Mouse (Mus musculus): Measurements from ENCODE around the gene Tmem189. TPM values are rescaled to one million over a fixed set of nuclear protein-coding genes. Genes with fewer than 3 reads are reported as not detected.
"Not testable (repeated sequence)": the region's sequence is repeated elsewhere in the genome, so short reads cannot be mapped to it uniquely, and the experiment has no call there.

Gene Tmem189
- total RNA-seq, 2 experiments from 2014 or later = 43.3 to 44.4 TPM

DNA sequence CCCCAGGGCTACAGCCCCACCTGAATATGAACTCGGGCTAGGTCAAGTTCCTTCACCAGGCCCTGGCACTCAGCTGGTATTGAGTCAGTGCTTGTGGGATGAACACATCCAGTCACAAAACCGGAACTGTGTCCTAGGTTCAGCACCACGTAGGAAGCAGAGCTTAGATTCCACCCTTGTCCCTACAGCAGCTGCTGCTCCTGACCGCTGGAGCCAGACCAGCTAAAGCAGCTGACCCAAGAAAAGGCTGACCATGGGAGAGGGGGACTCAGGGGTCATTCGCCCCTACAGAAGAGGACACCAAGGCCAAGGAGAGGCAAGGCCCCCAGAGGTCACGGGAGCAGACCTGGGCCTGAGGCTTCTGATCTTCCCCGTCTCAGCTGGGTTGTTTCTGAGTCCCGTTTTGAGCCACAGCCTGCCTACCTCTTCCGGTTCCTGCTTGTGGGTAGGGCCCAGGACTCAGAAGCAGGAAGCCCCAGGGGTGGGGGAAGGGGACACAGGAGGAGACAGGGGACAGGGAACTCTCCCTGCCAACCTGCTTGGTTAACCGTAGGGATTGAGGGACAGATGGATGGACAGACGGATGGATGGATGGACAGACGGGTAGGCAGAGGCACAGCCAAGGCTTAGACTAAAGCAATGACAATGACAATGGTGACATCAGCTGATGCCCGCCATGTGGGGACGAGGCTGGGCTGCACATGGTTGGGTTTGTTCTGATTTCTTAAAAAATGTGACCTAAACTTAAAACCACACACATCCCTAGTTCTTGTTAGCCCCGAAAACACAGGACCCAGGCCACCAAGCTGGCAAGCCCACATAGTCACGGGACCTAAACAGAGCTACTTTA is 32.8 kb downstream of the Tmem189 start:
- DNase-seq (ENCODE audit: low spot score in 2 of 2) = no peak

DNA sequence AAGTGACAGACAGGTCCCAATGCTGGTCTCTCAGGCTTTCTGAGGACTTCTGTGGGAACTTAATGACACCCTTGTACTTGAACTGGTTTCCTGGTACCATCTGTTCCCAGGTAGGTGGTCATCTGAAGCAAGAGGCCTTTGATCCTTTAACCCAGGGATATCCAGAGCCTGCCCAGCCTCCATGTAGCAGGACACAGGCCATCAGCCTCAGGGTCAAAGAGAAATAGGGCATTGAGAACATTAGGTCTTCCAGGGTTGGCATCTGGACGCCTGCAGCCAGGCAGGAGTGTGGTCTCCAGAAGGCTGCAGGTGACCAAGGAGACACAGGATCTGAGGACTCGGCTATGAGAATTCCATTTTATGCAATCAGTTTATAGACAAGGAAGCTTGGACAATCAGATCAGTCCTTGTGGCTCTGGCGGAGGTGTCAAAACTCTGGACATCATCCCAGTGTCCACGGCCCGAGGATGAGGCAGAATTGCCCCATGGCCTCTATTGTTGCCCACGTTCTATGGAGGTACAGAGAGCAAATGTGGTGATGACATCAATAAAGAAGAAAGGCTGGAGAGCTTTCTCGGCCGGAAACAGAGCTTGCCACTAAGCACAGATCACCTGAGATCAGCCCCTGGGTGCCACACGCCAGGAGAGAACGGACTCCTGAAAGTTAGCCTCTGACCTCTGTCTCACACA is 34.6 kb downstream of the Tmem189 start:
- no peak for DNase-seq (ENCODE audit: low spot score in 2 of 2)

GRCm38 (mm10) chr2:167652694-167653093 is 36.9 kb downstream of the Tmem189 start:
- DNase-seq (ENCODE audit: low spot score in 2 of 2) = no peak

DNA sequence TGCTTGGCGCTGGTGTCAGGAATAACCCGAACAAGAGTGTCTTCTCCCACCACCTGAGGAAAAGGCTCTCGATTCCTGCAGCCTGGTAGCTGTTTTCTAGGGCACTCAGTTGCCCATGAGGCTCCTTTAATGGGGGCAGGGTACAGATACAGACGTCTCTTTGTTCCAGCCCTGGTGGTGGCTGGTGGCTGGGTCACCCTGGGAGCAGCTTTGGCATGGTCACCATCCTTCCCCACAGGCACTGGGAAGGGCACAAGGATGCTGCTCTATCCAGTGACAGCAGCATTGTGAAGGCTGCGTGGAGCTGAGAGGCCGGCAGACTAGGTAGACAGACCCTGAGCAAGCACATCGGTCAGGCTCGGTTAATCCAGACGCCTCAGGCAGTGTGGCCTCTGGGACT is 38.0 kb downstream of the Tmem189 start:
- DNase-seq (ENCODE audit: low spot score in 2 of 2) = no peak

DNA sequence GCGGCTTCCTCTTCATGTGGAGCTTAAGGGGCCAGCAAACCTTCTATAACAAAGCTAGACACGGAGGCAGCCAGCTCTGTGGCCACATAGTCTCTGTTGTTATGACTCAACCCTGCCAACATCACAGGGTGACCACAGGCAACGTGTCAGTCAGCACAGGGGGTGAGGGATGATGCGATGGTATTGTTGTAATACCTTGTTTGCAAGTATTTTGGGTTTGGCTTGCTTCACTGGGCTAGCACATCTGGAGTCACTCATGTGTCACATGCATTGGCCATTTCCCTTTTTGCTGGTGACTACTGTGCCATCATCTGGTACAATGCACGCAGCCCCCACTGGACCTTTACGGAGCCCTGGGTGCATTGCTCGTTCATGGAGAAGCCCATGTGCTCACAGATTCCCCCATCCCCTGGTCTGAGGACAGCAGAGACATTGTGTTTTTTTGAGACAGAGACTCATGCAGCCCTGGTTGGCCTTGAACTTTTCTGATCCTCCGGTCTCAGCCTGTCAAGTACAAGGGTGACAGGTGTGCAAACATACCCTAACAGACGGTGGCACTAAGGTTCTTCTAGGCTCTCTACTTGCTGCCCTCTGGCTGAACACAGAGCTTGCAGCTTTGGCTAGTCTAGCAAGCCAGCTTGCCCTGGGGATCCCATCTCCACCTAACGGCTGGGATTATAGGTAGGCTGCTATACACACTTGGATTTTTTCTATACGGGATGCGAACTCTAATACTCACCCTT is 40.2 kb downstream of the Tmem189 start:
- DNase-seq (ENCODE audit: low spot score in 2 of 2) = no peak

- no peak for DNase-seq (ENCODE audit: low spot score in 2 of 2)
These were observed 43.2 kb downstream of the Tmem189 start for GRCm38 (mm10) chr2:167646411-167646810.

DNA sequence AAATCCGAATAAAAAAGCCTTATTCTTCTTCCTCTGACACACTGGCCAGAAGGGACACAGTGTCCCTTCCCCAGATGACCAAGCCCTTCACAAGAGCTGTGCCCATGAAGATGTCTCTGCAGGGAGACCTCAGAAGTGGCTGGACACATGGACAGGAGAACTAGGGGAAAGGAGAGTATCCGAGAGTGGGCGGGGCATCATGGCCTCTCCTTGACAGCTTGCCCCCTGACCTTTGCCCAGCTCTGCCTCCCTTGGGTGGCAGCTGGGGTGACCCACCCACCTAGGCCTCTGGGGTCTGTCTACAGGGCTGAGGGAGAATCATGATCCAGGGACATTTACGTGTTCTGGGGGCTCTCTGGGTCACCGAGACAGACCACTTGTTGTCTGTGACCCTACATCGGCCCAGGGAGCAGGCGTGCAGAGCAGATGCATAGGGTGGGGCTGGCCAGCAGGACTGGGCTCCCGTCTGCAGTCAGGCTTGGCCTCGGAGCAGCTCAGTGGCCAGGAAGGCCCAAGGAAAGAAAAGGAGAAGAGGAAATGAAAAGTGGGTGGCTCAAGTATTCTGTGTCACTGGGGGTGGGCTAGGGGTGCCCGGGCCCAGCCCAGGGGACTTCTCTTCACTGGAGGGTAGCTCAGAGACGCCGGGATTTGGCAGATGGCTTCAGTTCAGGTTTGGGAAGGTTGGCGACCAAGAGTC is 46.1 kb downstream of the Tmem189 start:
- DNase-seq (ENCODE audit: low spot score in 2 of 2) = not testable (repeated sequence)

GRCm38 (mm10) chr2:167642164-167642563 is 47.5 kb downstream of the Tmem189 start:
- no peak for DNase-seq (ENCODE audit: low spot score in 2 of 2)

- DNase-seq (ENCODE audit: low spot score in 2 of 2) = no peak
These were observed 48.3 kb downstream of the Tmem189 start for GRCm38 (mm10) chr2:167641337-167641736.

GRCm38 (mm10) chr2:167640279-167640678 is 49.3 kb downstream of the Tmem189 start:
- DNase-seq (ENCODE audit: low spot score in 2 of 2) = no peak

- DNase-seq (ENCODE audit: low spot score in 2 of 2) = no peak
These were observed 54.6 kb downstream of the Tmem189 start for GRCm38 (mm10) chr2:167634865-167635512.

GRCm38 (mm10) chr2:167634338-167634770 is 55.3 kb downstream of the Tmem189 start:
- DNase-seq (ENCODE audit: low spot score in 2 of 2) = peak; percentile 97 to 98

- DNase-seq (ENCODE audit: low spot score in 2 of 2) = no peak
These were observed 56.1 kb downstream of the Tmem189 start for GRCm38 (mm10) chr2:167633537-167633872.

DNA sequence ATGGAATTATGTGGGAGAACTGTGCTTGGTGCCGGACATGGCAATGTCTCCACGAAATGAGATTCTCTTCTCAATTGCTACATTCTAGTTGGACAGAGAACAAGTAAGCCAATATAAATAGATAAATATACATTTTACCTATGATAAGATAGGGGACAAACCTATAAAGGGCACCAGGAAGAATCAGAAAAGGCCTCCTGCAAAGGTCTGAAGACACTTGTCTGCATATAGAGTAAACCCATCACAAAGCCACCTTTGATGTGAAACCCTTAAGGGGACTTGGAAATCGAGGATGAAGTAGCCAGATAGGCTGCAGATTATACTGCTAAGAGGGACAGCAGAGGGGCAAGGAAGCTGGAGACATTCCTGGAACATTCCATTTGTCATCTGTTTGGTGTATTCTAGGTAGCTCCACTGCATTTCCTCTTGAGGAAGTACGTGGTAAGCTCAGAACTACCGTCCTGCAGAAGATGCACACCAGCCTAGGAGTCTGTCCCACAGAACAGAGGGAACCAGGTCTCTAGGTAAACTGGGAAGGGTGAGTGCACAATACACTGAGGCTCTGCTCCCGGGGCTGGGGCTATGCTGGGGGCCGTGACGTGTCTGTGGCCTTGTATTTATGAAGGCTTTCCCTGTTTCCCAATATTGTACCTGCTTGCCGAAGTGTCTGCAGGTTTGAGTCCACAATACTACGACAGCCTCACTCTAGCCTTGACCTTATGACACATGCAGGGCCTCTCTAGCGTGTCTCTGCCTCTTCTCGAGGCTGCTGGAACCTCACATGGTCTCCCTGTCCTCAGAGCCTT is 56.7 kb downstream of the Tmem189 start:
- DNase-seq (ENCODE audit: low spot score in 2 of 2) = no peak

- peak; percentile 95 to 98 for DNase-seq (ENCODE audit: low spot score in 2 of 2)
These were observed 57.8 kb downstream of the Tmem189 start, which contains the start of gene Ube2v1 for GRCm38 (mm10) chr2:167631591-167632448. Gene Ube2v1, minus strand, starts transcription at chr2:167632095.

- no peak for DNase-seq (ENCODE audit: low spot score in 2 of 2)
These were observed 58.4 kb downstream of the Tmem189 start for GRCm38 (mm10) chr2:167631181-167631590.

GRCm38 (mm10) chr2:167630421-167630820 is 59.2 kb downstream of the Tmem189 start:
- DNase-seq (ENCODE audit: low spot score in 2 of 2) = no peak

GRCm38 (mm10) chr2:167629665-167630209 is 59.9 kb downstream of the Tmem189 start:
- DNase-seq (ENCODE audit: low spot score in 2 of 2) = no peak
